Mouse (Mus musculus) midbrain, embryonic 11.5 days (tissue): Measurements from ENCODE around the gene Znrf3. TPM values are rescaled to one million over a fixed set of nuclear protein-coding genes. Genes with fewer than 3 reads are reported as not detected.

Experiments
- ATAC-seq: fragments of 200-750 bp; cut with Nextera tagmentation; 2 replicates; pipeline ENCODE4 v1.8.0; 2017; ENCODE audit warnings: moderate TSS enrichment, moderate library complexity; ENCODE audit not compliant: low FRiP score
- DNase-seq: peaks from one replicate; pipeline ENCODE4 v3.0.0; 2015; ENCODE audit warnings: low spot score; ENCODE audit errors: missing footprints
- H3K27ac ChIP-seq: fragments of 300-500 bp; sonication (generic); 2 replicates; pipeline ENCODE4 v1.5.1; 2014; ENCODE audit warnings: low read depth, low read length
- H3K27me3 ChIP-seq: fragments of 300-500 bp; sonication (generic); 2 replicates; pipeline ENCODE4 v1.6.1; 2014; ENCODE audit warnings: mild to moderate bottlenecking, low read length, moderate library complexity, mixed read lengths; ENCODE audit not compliant: control insufficient read depth, insufficient read depth
- H3K36me3 ChIP-seq: fragments of 300-500 bp; sonication (generic); 2 replicates; pipeline ENCODE4 v1.6.1; 2014; ENCODE audit warnings: mild to moderate bottlenecking, low read length, moderate library complexity, mixed read lengths; ENCODE audit not compliant: control insufficient read depth, insufficient read depth
- H3K4me1 ChIP-seq: fragments of 300-500 bp; sonication (generic); 2 replicates; pipeline ENCODE4 v1.6.1; 2014; ENCODE audit warnings: low read length; ENCODE audit not compliant: control insufficient read depth, insufficient read depth
- H3K4me2 ChIP-seq: fragments of 300-500 bp; sonication (generic); 2 replicates; pipeline ENCODE4 v1.6.1; 2014; ENCODE audit warnings: mild to moderate bottlenecking, moderate library complexity
- H3K4me3 ChIP-seq: fragments of 300-500 bp; sonication (generic); 2 replicates; pipeline ENCODE4 v1.5.1; 2014; ENCODE audit warnings: low read depth, low read length
- H3K9ac ChIP-seq: fragments of 300-500 bp; sonication (generic); 2 replicates; pipeline ENCODE4 v1.6.1; 2014; ENCODE audit warnings: low read length
- H3K9me3 ChIP-seq: fragments of 300-500 bp; sonication (generic); 2 replicates; pipeline ENCODE4 v1.6.1; 2016; ENCODE audit warnings: low read length; ENCODE audit not compliant: control insufficient read depth
- WGBS: fragments of 180-500 bp; shearing (Covaris S2); extraction: QIAGEN DNeasy Blood & Tissue Kit; methylation state at CpG from one replicate; pipeline ENCODE4 v1.1.7; 2014; 5-methylcytosine and 5-hydroxymethylcytosine counted together
- polyA plus RNA-seq: library from polyadenylated mRNA; unstranded; fragments of >200 nt; fragmentation: Nextera tagmentation; extraction: Ambion mirVana; gene quantifications from 2 replicates; pipeline ENCODE4 v1.2.1, GENCODE M21; 2014

The Znrf3 gene
- polyA plus RNA-seq, 1 experiment from 2014 or later: 10.4 TPM

DNA sequence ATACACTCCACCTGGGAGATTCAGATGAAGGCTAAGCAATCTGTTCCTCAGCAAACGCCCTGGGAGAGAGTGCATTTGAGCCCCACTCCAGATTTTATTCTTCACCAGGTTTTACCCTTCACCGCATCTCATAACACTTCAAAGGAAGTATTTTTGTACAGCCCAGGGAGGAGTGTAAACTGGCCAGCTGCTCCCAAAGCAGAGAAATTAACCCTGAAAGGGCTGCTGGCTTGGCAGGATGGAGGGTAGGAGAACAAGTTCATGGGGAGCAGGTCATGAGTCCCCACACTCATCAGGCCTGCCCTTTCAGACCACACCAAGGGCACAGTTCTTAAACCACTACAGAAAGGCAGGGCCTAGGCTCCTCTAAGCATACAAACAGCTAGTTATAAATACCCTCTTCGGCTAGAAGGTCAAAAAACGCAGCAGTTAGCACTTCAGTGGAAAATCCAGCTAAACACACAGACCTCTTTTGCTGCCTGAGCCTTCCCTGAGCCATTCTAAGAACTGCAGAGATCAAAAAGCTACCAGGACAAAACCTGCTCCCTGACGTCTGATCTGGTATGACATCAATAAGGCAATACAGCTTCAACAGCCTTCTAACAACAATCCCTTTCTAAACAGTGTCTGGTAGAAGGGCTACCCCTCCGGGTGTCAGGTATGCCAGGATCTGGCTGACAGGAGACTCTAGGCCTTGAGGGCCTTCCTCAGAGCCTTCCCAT lies 28.9 kb downstream of the Znrf3 start:
- H3K36me3 ChIP-seq: no peaks in the 10 kb centered on the region
- ATAC-seq: 0 out of 2 replicates have a peak, but pooled peaks have one; percentile 16
- peak; percentile 89 for DNase-seq
- no peak overlapping the region for H3K9ac ChIP-seq
- H3K27ac ChIP-seq: peak overlapping the region; percentile 69; the same call in 1 of the 2 replicates
- H3K4me3 ChIP-seq: no peak overlapping the region
- H3K4me1 ChIP-seq: peaks cover 47% of the 10 kb centered on the region
- H3K9me3 ChIP-seq: no peaks in the 10 kb centered on the region
- WGBS: 6% methylated on average over 6 of the region's 6 CpGs
- H3K4me2 ChIP-seq: 0 out of 2 replicates have a peak overlapping the region, but pooled peaks have one; percentile 4
- no peaks in the 10 kb centered on the region for H3K27me3 ChIP-seq

DNA sequence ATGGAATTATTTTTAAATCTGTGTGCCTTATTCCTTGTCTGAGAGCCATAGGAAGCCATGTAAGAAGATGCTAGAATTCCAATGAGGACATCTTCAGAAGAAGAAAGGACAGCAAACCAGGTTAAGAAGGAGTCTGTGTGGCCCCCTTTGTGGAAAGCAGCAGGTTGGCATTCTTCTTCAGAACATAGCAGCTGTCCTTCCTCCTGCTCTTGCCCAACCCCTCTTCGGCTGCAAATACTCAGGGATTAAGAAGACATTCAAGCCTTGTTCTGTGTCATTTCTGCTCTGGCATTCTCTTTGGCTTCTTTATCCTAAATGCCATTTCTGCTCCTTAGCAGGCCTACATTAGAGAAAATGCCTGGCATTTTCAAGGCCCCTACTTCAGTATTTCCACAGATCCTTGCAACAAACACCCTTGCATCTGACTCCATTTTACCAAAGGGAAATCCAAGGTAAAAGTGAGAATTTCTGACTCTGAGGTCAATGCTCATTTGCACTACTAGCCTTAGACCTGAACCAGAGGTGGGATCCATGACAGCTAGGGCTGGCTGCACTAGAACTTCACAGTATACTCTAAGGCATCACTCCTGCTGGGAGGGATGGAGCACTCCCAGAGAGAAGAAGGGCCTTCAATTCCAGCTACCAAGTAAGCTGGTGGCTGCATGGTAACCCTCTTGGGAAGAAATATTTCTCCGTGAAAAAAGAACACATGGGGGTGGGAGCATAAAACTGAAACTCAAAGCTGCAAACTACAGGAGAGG lies 29.6 kb downstream of the Znrf3 start:
- H3K36me3 ChIP-seq: no peaks in the 10 kb centered on the region
- ATAC-seq: no peak

DNA sequence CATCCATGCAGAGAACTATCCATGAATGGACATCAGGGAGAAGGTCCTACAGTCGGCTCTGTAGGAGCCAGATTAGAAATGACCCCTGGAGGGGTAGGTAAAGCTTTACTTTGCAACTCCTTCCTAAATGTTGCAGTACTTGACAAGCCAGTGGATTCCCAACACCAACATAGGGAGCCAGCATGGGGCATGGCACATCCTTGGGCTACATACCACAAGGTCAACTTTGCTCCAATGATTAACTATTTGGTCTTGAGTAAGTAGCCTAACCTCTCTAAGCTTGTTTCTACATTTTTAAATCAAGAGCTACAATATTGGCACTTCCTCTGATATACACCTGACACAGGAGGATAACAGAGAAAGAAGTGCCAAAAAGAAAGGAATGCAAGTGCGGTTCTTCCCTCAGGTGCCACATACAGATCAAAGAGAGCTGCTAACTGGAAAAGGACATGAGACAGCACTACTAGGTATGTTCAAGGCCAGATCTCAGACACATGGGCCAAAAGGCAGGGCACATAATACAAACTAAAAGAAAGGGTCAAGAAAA lies 31.9 kb downstream of the Znrf3 start:
- H3K27ac ChIP-seq: no peak overlapping the region
- 65% methylated on average over 2 of the region's 2 CpGs for WGBS
- no peaks in the 10 kb centered on the region for H3K9me3 ChIP-seq
- H3K9ac ChIP-seq: no peak overlapping the region
- H3K4me2 ChIP-seq: no peak overlapping the region
- no peak overlapping the region for H3K4me3 ChIP-seq
- ATAC-seq (no peak), DNase-seq (no peak)
- H3K36me3 ChIP-seq: no peaks in the 10 kb centered on the region
- peaks cover 47% of the 10 kb centered on the region for H3K4me1 ChIP-seq
- no peaks in the 10 kb centered on the region for H3K27me3 ChIP-seq

More for the DNA sequence above, 29.6 kb downstream of the Znrf3 start:
- 15% methylated on average over 2 of the region's 2 CpGs for WGBS
- Histone ChIP-seq H3K9ac (0 out of 2 replicates have a peak overlapping the region, but pooled peaks have one; percentile 16), H3K4me3 (no peak overlapping the region), H3K4me1 (peaks cover 47% of the 10 kb centered on the region), H3K27ac (peak overlapping the region; percentile 51; the same call in 1 of the 2 replicates), H3K27me3 (no peaks in the 10 kb centered on the region), H3K4me2 (0 out of 2 replicates have a peak overlapping the region, but pooled peaks have one; percentile 4), H3K9me3 (no peaks in the 10 kb centered on the region)
- DNase-seq: no peak

DNA sequence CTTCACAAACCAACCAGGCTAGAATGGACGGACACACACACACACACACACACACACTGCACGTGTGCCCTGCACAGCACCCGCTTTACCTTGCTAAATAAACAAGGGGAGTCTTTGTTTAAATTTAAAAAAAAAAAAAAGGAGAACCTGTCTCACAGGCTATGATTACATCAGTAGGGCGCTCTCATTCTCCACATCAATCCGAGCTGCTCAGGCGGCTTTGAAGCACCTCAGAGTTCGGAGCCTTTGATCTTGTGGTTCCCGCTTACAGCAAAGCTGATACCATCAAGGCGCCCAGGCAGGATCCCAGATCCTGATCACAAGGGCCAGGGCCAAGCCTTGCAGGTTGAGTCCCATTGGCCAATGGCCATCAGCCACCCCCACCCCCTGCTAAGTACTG lies 33.1 kb downstream of the Znrf3 start:
- Histone ChIP-seq H3K9ac (no peak overlapping the region), H3K4me2 (no peak overlapping the region), H3K4me1 (peaks cover 42% of the 10 kb centered on the region), H3K36me3 (no peaks in the 10 kb centered on the region), H3K4me3 (no peak overlapping the region), H3K27me3 (no peaks in the 10 kb centered on the region), H3K9me3 (no peaks in the 10 kb centered on the region), H3K27ac (no peak overlapping the region)
- DNase-seq (no peak), ATAC-seq (no peak)
- WGBS: 22% methylated on average over 9 of the region's 9 CpGs

DNA sequence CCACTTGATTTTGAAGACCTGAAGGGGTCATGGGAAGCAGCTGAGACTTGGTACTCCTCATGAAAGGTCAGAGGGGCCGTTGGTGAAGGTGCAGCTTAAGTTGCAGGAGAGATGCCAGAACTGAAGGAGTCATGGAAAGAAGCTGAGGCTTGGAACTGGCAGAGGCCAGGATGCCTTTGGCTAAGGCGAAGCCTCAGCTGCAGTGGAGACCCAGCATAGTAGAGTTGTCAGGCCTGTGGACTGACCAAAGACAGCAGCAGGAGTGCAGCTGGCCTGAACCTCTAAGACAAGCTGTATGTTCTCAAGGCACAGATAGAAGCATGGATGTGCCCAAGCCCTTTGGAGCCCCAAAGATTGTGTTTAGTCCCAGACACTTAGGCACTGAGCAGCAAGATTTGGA lies 40.5 kb downstream of the Znrf3 start:
- Histone ChIP-seq H3K27ac (no peak overlapping the region), H3K4me3 (no peak overlapping the region), H3K9me3 (no peaks in the 10 kb centered on the region), H3K4me1 (peaks cover 3% of the 10 kb centered on the region; the same call in 1 of the 2 replicates), H3K9ac (no peak overlapping the region), H3K27me3 (no peaks in the 10 kb centered on the region), H3K36me3 (no peaks in the 10 kb centered on the region), H3K4me2 (no peak overlapping the region)
- no peak for ATAC-seq
- no peak for DNase-seq
- 88% methylated on average over 2 of the region's 2 CpGs for WGBS

DNA sequence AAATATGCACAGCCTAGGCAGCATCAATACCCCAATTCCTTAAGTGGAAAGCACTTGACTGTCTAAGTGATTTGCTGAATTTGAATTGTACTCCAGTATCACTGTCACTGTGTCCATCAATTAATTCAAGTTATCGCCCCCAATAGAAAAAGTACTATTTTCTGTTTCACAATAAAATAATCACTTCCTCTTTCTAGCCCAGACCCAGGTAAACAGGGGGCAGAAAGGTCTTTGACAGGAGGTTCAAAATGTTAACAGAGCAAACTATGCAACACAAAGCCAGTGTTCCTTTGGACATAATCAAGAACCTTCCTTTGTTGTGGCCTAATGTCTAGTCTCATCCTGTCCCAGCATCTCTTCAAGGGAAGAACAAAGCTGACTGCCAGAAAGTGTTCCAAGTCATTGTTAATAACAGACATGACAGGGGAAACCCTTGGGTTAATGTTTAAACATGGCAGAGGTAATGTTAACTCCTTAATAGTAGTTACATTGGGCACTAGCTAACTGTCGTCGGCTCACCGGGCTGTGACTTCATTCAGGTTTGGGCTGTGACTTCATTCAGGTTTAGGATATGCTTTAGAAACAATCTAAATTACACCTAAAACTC lies 42.4 kb downstream of the Znrf3 start:
- no peak for ATAC-seq
- no peaks in the 10 kb centered on the region for H3K36me3 ChIP-seq
- H3K27ac ChIP-seq: no peak overlapping the region
- H3K4me1 ChIP-seq: peaks cover 7% of the 10 kb centered on the region
- H3K9me3 ChIP-seq: no peaks in the 10 kb centered on the region
- no peak overlapping the region for H3K4me2 ChIP-seq
- H3K9ac ChIP-seq: no peak overlapping the region
- H3K27me3 ChIP-seq: no peaks in the 10 kb centered on the region
- DNase-seq: no peak
- no peak overlapping the region for H3K4me3 ChIP-seq
- WGBS: 92% methylated on average over 4 of the region's 4 CpGs

DNA sequence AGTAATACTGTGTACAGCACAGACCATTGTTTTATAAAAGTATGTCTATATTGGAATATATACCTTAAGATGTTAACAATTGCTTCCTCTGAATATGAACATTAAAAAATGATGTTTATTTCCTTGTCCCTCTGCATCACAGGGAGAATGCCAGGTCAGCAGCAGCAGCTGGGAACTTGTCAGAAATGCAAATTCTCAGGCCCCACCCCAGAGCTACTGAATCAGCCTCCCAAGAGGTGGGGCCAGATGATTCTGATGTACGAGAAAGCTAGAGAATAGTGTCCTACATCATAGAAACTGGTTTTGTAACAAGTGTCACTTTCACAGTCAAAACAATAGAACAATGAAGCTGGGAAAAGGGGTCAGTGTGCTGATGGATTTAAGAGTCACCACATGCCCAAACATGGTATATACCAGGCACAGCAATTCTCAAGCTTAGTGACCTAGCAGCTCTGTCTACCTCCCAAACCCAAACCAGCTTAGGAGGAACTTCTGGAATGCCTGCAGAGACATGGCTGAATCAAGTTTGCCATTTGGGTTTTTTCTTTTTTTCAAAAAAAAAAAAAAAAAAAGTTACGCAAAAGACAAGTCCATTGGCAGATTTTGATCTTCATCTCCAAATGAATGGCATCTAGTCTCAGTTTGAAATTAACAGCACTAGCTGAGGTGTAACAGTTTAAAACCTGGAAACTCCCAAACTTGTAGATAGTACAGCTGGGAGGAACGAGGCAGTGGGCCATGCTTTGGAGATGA lies 46.2 kb downstream of the Znrf3 start:
- H3K4me1 ChIP-seq: peaks cover 14% of the 10 kb centered on the region
- 52% methylated on average over 3 of the region's 3 CpGs for WGBS

DNA sequence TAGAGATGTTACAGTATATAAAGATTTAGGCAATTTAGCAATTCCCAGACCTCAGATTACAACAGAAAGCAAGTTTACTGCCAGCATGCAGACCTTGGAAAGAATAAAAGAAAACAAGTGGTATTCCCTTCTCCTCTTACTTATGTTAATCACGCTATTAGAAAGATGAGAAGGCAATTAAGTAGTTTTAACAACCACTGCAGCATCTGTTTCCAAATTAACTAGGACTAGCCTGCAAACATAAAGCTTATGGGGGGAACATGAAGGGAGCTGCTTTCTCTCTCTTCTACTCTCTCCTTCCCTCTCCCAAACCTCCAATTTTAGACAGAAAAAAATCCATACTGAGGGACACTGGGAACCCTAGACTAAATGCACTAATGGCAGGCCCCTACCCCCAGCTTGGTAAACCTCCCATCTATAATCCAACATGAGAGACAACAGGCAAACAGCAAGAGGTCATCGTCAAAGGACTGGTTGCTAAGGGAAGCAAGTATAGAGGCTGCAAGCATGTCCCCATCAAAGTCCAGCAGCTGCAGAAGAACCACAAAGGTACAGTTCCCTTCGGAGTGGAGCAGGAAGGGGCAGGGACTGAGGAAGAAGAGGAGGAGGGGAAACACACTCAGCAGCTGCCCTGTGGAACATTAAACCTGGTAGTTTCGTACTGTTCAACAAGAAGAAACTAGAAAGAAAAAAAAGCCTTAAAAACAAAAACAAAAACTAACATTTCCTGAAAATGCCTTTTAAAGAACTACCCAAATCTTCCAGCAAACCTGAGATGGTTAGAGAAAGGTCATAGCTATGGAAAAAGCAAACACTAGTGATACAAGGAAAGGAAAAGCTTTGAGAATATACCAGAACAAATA lies 53.4 kb downstream of the Znrf3 start:
- H3K9me3 ChIP-seq: no peaks in the 10 kb centered on the region
- H3K4me2 ChIP-seq: peak overlapping the region; percentile 22
- H3K4me1 ChIP-seq: peaks cover 31% of the 10 kb centered on the region
- 3% methylated on average over 4 of the region's 4 CpGs for WGBS
- DNase-seq (peak; percentile 92), ATAC-seq (peak; percentile 86)
- H3K4me3 ChIP-seq: no peak overlapping the region
- no peaks in the 10 kb centered on the region for H3K36me3 ChIP-seq
- H3K9ac ChIP-seq: no peak overlapping the region
- H3K27me3 ChIP-seq: no peaks in the 10 kb centered on the region
- H3K27ac ChIP-seq: peak overlapping the region; percentile 80

More for the DNA sequence above, 46.2 kb downstream of the Znrf3 start:
- H3K4me2 ChIP-seq: no peak overlapping the region
- H3K27me3 ChIP-seq: no peaks in the 10 kb centered on the region
- no peak overlapping the region for H3K27ac ChIP-seq
- H3K9me3 ChIP-seq: no peaks in the 10 kb centered on the region
- no peaks in the 10 kb centered on the region for H3K36me3 ChIP-seq
- H3K9ac ChIP-seq: no peak overlapping the region
- no peak overlapping the region for H3K4me3 ChIP-seq
- ATAC-seq: no peak
- DNase-seq: no peak
